Mouse (Mus musculus): ENCODE data around the gene Gpr39.

DNA sequence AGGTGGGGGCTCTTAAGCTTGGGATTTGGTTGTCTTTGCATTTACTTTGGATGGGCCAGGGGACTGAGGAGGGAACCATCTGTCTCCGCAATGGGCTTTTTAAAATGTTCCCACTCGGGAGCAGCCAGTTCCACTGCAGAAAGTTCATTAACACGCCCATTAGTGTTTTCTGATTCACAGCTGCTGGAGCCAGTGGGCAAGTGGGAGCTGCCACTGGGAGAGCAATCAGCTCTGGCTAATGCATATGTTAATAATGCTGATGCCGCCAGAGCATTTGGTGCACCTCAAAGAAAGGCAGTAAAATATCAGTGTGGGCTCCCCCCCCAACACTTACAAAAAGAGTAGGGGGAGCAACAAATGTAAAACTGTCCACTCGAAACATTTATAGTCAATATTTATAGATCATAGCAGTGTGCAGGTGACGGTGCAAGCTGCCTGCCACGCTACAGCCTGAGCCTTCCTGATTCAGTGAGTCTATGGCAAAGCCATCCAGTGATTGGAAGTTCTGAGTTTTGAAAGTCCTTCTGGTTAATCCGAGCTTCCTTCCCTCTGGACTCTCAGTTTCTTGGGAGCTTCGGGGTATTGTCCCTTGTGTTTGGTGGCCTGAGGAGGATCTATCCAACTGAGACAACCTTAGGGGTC is 136.5 kb downstream of the Gpr39 start:
- no peak for TF ChIP-seq POLR2A (IDR thresholded peaks at IDR 0.05; ENCODE audit: borderline replicate concordance, low read depth, low read length)
- TF ChIP-seq CTCF (IDR thresholded peaks at IDR 0.05; ENCODE audit: low read depth, low read length) = no peak

All from bone marrow macrophage, adult 2 months (primary cell).